Mouse (Mus musculus): ENCODE measurements around the gene 4933424G06Rik.

The 4933424G06Rik gene

GRCm38 (mm10) chr1:36709055-36709853 is 695 bp upstream of the 4933424G06Rik start:
- DNase-seq (ENCODE audit: low spot score in 2 of 2) = no peak

GRCm38 (mm10) chr1:36711104-36711503 is 1.2 kb downstream of the 4933424G06Rik start:
- no peak for DNase-seq (ENCODE audit: low spot score in 2 of 2)

GRCm38 (mm10) chr1:36714311-36714710 is 4.4 kb downstream of the 4933424G06Rik start, which contains the start of gene Actr1b:
Gene Actr1b (minus strand): TSS chr1:36714422.
- no peak for DNase-seq (ENCODE audit: low spot score in 2 of 2)

GRCm38 (mm10) chr1:36718786-36719185 is 8.8 kb downstream of the 4933424G06Rik start:
- DNase-seq (ENCODE audit: low spot score in 2 of 2) = no peak

- DNase-seq (ENCODE audit: low spot score in 2 of 2) = no peak
Measured at GRCm38 (mm10) chr1:36723146-36724056, 13.5 kb downstream of the 4933424G06Rik start.

- no peak for DNase-seq (ENCODE audit: low spot score in 2 of 2)
Measured at GRCm38 (mm10) chr1:36724057-36724431, 14.1 kb downstream of the 4933424G06Rik start.

- peak; percentile 84 to 85 for DNase-seq (ENCODE audit: low spot score in 2 of 2)
Measured at GRCm38 (mm10) chr1:36737300-36737699, 27.4 kb downstream of the 4933424G06Rik start.

- DNase-seq (ENCODE audit: low spot score in 2 of 2) = no peak
Measured at GRCm38 (mm10) chr1:36739231-36739630, 29.3 kb downstream of the 4933424G06Rik start.

GRCm38 (mm10) chr1:36743046-36743445 is 33.1 kb downstream of the 4933424G06Rik start:
- DNase-seq (ENCODE audit: low spot score in 2 of 2) = no peak

- peak; percentile 71 to 76 for DNase-seq (ENCODE audit: low spot score in 2 of 2)
Measured at GRCm38 (mm10) chr1:36744268-36744944, 34.5 kb downstream of the 4933424G06Rik start.

GRCm38 (mm10) chr1:36745661-36746060 is 35.7 kb downstream of the 4933424G06Rik start:
- DNase-seq (ENCODE audit: low spot score in 2 of 2) = no peak

- no peak for DNase-seq (ENCODE audit: low spot score in 2 of 2)
Measured at GRCm38 (mm10) chr1:36746452-36746851, 36.5 kb downstream of the 4933424G06Rik start.

GRCm38 (mm10) chr1:36753932-36754675 is 44.2 kb downstream of the 4933424G06Rik start:
- DNase-seq (ENCODE audit: low spot score in 2 of 2) = no peak

GRCm38 (mm10) chr1:36758553-36758952 is 48.6 kb downstream of the 4933424G06Rik start:
- DNase-seq (ENCODE audit: low spot score in 2 of 2) = no peak

GRCm38 (mm10) chr1:36759076-36759475 is 49.1 kb downstream of the 4933424G06Rik start:
- no peak for DNase-seq (ENCODE audit: low spot score in 2 of 2)

GRCm38 (mm10) chr1:36760401-36760800 is 50.5 kb downstream of the 4933424G06Rik start:
- DNase-seq (ENCODE audit: low spot score in 2 of 2) = no peak

GRCm38 (mm10) chr1:36761061-36761460 is 51.1 kb downstream of the 4933424G06Rik start:
- DNase-seq (ENCODE audit: low spot score in 2 of 2) = no peak

GRCm38 (mm10) chr1:36761568-36761967 is 51.6 kb downstream of the 4933424G06Rik start, which contains the start of gene Zap70:
Gene Zap70 (plus strand): TSS chr1:36761798.
- DNase-seq (ENCODE audit: low spot score in 2 of 2) = no peak

GRCm38 (mm10) chr1:36766431-36767205 is 56.7 kb downstream of the 4933424G06Rik start:
- no peak for DNase-seq (ENCODE audit: low spot score in 2 of 2)

- no peak for DNase-seq (ENCODE audit: low spot score in 2 of 2)
Measured at GRCm38 (mm10) chr1:36767321-36767720, 57.4 kb downstream of the 4933424G06Rik start.

Data from frontal cortex, postnatal 25 days (tissue).